Comparison of ENCODE assay signal across 8 mouse cellular contexts in genomic region chr17:30658152-30658544, GRCm38 (mm10). TPM values are rescaled to one million over a fixed set of nuclear protein-coding genes. Genes with fewer than 3 reads are reported as not detected.
DNase-seq lines count a peak whose midpoint lies in the region; ATAC-seq lines count a peak whose summit lies in the region.

No protein-coding gene starts in this region.

- peak; percentile 50 to 70 for DNase-seq in spleen, adult 18-20 months
- DNase-seq in spleen, adult 12 weeks (ENCODE audit: low spot score): no peak
- peak; percentile 66 to 67 for DNase-seq in heart, postnatal 14 days
- DNase-seq in large intestine, adult 2 months (ENCODE audit: low read depth, low spot score): peak; percentile 43
- peak; percentile 26 to 48 for DNase-seq in thymus, adult 18-20 months

- peak overlapping the region; percentile 51 for H3K4me2 ChIP-seq in forebrain, embryonic 12.5 days
- peak overlapping the region; percentile 56 for H3K4me2 ChIP-seq in liver, embryonic 15.5 days
- H3K4me2 ChIP-seq in neural tube, embryonic 13.5 days: peak overlapping the region; percentile 50

- H3K4me1 ChIP-seq in forebrain, embryonic 12.5 days: peaks cover 4% of the 10 kb centered on the region
- H3K4me1 ChIP-seq in liver, embryonic 15.5 days (replicated peaks): 0 out of 2 replicates have a peak, but pooled peaks cover 4% of the 10 kb centered on the region
- H3K4me1 ChIP-seq in neural tube, embryonic 13.5 days (replicated peaks): 0 out of 2 replicates have a peak, but pooled peaks cover 4% of the 10 kb centered on the region

- H3K9me3 ChIP-seq in forebrain, embryonic 12.5 days: no peaks in the 10 kb centered on the region
- H3K9me3 ChIP-seq in liver, embryonic 15.5 days (replicated peaks): no peaks in the 10 kb centered on the region
- no peaks in the 10 kb centered on the region for H3K9me3 ChIP-seq in neural tube, embryonic 13.5 days

- intact Hi-C loops in heart, postnatal 14 days (cut with DNase I): no loop called here

- WGBS in forebrain, embryonic 12.5 days: 15% methylated on average over 13 of the region's 13 CpGs
- WGBS in large intestine, adult 2 months: 17% methylated on average over 13 of the region's 13 CpGs
- 24% methylated on average over 13 of the region's 13 CpGs for WGBS in liver, embryonic 15.5 days (ENCODE audit: insufficient replicate concordance)
- 12% methylated on average over 13 of the region's 13 CpGs for WGBS in neural tube, embryonic 13.5 days

- H3K4me3 ChIP-seq in forebrain, embryonic 12.5 days (replicated peaks): peak overlapping the region; percentile 35
- peak overlapping the region; percentile 54 for H3K4me3 ChIP-seq in liver, embryonic 15.5 days (replicated peaks)
- H3K4me3 ChIP-seq in neural tube, embryonic 13.5 days: peak overlapping the region; percentile 38

- H3K9ac ChIP-seq in forebrain, embryonic 12.5 days: no peak overlapping the region
- H3K9ac ChIP-seq in liver, embryonic 15.5 days: no peak overlapping the region
- peak overlapping the region; percentile 51 for H3K9ac ChIP-seq in neural tube, embryonic 13.5 days

- no peak overlapping the region for H3K27ac ChIP-seq in forebrain, embryonic 12.5 days
- peak overlapping the region; percentile 48 for H3K27ac ChIP-seq in liver, embryonic 15.5 days (replicated peaks)
- H3K27ac ChIP-seq in neural tube, embryonic 13.5 days (replicated peaks): peak overlapping the region; percentile 43

- H3K36me3 ChIP-seq in forebrain, embryonic 12.5 days (replicated peaks): no peaks in the 10 kb centered on the region
- H3K36me3 ChIP-seq in liver, embryonic 15.5 days (replicated peaks): no peaks in the 10 kb centered on the region
- no peaks in the 10 kb centered on the region for H3K36me3 ChIP-seq in neural tube, embryonic 13.5 days

- ATAC-seq in forebrain, embryonic 12.5 days (ENCODE audit: low FRiP score): no peak
- peak; percentile 60; the same call in 1 of the 2 replicates for ATAC-seq in liver, embryonic 15.5 days (ENCODE audit: insufficient read depth)
- ATAC-seq in neural tube, embryonic 13.5 days (ENCODE audit: low read depth): peak; percentile 79

- H3K27me3 ChIP-seq in forebrain, embryonic 12.5 days: no peaks in the 10 kb centered on the region
- no peaks in the 10 kb centered on the region for H3K27me3 ChIP-seq in liver, embryonic 15.5 days
- no peaks in the 10 kb centered on the region for H3K27me3 ChIP-seq in neural tube, embryonic 13.5 days

RNA-seq across cellular contexts. Expression of gene Glo1, which starts 31.5 kb away (rescaled TPM):
- 233 and 241 TPM in 2 replicates for polyA plus RNA-seq in forebrain, embryonic 12.5 days (2016; fragmentation: Nextera tagmentation; extraction: Ambion mirVana)
- 100 to 1,000 TPM; 139 to 140 TPM for total RNA-seq in heart, postnatal 14 days (2021)
- polyA plus RNA-seq in large intestine, adult 2 months (2012; rRNA removed): 58.4 and 62.2 TPM in 2 replicates
- 234 and 243 TPM in 2 replicates for polyA plus RNA-seq in liver, embryonic 15.5 days (2015; fragmentation: Nextera tagmentation; extraction: Ambion mirVana)
- 157 and 160 TPM in 2 replicates for polyA plus RNA-seq in neural tube, embryonic 13.5 days (2015; fragmentation: Nextera tagmentation; extraction: Ambion mirVana)

RNA-seq across cellular contexts. Expression of gene Dnah8, which starts 34.0 kb away (rescaled TPM):
- 0.98 and 1.4 TPM in 2 replicates for polyA plus RNA-seq in forebrain, embryonic 12.5 days (2016; fragmentation: Nextera tagmentation; extraction: Ambion mirVana)
- 1 to 10 TPM; 1.5 to 1.6 TPM for total RNA-seq in heart, postnatal 14 days (2021)
- polyA plus RNA-seq in large intestine, adult 2 months (2012; rRNA removed): 9.8 and 12.3 TPM in 2 replicates
- 1.1 and 1.4 TPM in 2 replicates for polyA plus RNA-seq in liver, embryonic 15.5 days (2015; fragmentation: Nextera tagmentation; extraction: Ambion mirVana)
- polyA plus RNA-seq in neural tube, embryonic 13.5 days (2015; fragmentation: Nextera tagmentation; extraction: Ambion mirVana): 1.2 and 1.5 TPM in 2 replicates
